Mouse (Mus musculus) fat pad, adult 2 months (tissue): Measurements from ENCODE around the gene Zfp512b.

Experiments
- DNase-seq: peaks from one replicate; pipeline ENCODE4 v3.0.0-alpha.2; 2011; ENCODE audit warnings: low read depth, low spot score; ENCODE audit errors: extremely low read depth

The Zfp512b gene

GRCm38 (mm10) chr2:181592231-181593041 lies at the start of gene Zfp512b:
Gene Zfp512b, minus strand, starts transcription at chr2:181592803.
- no peak for DNase-seq

DNA sequence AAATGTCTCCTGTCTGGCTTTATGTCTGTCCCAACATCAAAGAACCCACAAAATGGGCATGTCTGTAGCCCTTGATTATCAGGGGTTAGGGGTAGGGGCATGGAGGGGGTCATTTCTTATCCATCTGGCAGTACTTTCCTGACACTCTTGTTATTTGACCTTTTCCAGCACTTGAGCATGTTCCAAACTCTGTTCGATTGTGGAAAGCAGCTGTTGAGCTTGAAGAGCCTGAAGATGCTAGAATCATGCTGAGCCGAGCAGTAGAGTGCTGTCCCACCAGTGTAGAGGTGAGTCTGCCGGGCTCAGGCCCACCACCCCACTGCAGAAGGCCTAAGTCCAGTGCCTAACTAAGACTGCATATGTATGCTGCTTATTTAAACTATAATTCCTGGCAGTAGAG lies 43.3 kb upstream of the Zfp512b start:
- DNase-seq, result no peak

- DNase-seq, result no peak
Measured at GRCm38 (mm10) chr2:181632624-181633023, 40.0 kb upstream of the Zfp512b start.

GRCm38 (mm10) chr2:181628471-181628870 lies 35.9 kb upstream of the Zfp512b start:
- DNase-seq, result no peak

DNA sequence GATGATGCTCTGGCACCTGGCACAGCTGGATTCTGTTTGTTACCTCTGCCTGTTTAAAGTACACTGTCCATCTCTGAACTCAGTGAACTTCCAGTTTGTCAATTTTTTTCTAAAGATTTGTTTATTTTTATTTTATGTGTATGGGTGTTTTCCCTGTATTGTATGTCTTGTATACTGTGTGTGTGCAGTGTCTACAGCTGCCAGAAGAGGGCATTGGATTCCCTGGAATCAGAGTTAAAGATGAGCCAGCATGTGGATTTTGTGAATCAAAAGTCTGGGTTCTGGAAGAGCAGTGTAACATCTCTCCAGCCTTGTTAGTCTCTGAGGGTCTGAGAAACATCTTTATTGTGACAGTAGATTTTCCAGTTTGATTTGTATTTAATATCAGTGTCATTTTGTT lies 30.8 kb upstream of the Zfp512b start:
- DNase-seq, result no peak

DNA sequence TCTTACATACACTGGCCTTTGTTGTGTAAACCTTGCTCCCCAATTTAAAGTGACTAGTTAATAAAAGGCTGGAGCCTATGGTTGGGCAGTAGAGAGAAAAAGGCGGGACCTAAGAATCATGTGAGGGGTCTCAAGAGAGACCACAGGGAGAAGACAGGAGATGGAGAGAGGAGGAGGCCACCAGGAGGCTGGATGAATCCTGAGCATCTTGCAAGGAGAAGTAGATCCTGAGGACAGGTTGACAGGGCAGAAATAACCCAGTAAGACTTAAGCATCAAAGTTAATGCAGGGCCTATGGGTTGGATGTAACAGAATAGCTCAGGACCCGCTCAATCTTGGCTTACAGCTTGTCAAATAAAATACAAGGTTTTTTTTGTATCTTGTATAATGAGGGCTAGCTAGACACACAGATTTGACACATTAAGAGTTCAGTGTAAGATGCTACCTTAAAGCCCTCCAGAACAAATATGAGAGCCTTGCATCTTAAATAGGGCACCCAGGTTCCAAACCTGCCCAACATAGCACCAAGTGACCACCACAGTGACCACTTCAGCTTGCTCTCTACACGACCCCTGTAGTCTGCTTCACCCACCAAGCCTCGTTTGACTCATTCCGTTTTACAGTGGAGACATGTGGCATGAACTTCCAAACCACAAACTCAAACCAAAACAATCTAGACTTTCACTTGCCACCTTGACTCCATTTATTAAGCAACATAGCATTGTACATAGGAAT lies 26.3 kb upstream of the Zfp512b start:
- no peak for DNase-seq

- DNase-seq, result no peak
Measured at GRCm38 (mm10) chr2:181602367-181602766, 9.8 kb upstream of the Zfp512b start.

- DNase-seq, result no peak
Measured at GRCm38 (mm10) chr2:181601751-181602145, 9.1 kb upstream of the Zfp512b start.

DNA sequence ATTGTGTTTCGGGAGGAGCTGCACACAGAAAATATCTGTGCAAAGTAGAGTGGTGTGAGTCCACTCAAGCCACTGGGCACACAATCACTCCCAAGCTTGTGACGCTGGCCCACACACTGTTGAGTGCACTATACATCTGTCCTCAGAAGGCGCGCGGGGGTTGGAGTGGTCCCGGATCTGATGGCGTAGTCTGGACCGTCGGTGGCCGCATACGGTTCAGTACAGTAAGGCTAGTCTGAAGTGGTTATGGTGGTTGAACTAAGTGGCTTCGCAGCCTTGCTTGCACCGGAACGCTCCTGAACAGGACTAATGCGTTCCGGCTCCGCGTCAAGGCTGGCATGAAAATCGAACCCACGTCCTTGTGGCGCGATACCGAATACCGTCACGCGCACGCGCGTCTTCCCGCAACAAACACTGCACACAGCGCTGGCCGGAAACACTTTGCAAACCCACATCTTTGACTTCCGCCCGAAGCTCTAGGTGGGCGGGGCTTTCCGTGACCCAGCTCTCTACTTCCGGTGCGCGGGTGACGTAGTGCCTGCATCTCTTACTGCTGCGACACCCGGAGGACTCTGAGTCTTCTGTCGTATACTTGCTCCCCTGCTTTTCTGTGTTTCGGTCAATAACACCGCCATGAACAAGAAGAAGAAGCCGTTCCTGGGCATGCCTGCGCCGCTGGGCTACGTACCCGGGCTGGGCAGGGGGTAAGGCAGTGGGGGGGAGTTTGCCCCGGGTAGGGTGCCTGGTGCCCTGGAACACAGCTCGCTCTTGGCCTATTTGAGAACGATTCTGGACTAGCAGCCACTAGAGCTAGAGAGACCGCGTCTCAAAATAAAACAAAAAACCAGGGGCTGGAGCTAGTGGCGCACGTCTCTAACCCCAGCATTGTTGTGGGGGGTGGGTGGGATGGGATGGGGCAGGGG lies 8.5 kb upstream of the Zfp512b start:
- DNase-seq, result no peak

DNA sequence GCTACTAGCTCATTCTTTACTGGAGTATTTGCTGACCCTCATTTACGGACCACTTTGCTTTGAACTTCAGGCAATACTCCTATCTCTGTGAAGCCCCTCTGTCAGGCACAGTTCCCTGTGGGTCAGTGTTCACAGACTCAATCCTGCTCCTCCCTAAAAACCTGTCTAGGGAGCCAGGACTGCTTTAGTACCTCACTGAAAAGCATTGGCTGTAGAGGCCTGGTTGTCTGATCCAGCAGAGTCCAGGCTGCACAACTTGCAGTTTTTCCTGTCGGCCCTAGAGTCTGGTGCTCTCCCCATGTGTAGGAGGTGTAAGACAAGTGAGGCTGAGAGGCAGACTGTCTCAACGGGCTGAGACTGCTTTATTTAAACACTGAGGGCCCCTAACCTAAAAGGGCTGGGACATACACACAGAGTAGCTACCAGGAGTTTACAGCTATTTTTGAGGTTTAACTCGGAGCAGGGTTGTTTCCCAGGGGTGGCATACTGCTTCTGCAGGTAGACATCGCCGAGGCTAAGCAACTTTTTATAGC lies 7.7 kb upstream of the Zfp512b start:
- DNase-seq, result no peak

GRCm38 (mm10) chr2:181598454-181599351 lies 6.1 kb upstream of the Zfp512b start, which contains the start of gene Samd10:
Gene Samd10, minus strand, starts transcription at chr2:181599212.
- no peak for DNase-seq

- no peak for DNase-seq
Measured at GRCm38 (mm10) chr2:181597378-181598061, 4.9 kb upstream of the Zfp512b start.

DNA sequence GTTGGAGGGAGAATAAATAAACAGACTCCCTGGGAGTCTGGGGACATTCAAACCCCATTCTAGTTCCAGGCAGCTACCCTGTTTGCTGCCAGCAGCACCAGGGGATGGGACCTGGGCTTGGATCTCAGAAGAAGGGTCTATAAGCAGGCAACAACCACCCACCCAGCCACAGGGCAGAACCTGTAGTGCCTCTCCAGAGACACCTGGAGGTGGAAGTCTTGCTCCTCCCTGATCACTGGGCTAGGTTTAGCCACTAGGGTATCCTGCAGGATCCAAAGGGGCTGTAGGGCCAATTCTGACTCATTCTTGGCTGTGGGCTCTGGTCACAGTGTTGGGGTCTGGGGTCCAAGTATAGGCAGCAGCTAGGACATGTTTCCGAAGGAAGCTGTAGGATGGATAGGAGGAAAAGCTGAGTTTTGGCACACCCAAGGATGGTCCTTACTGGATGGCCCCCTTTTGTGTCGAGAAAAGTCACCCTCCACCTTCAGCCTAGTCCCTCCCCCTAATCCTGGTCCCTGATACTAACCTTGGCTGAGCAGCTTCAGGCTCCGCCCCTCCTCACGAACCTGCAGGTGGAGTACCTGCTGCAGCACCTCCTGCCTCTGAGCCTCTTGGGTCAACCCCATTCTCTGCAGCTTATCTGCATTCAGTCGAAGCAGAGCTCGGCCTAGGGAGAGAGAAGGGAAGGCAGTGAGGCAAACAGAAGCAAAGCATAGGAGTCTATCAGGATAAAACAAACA lies 3.8 kb upstream of the Zfp512b start:
- no peak for DNase-seq

DNA sequence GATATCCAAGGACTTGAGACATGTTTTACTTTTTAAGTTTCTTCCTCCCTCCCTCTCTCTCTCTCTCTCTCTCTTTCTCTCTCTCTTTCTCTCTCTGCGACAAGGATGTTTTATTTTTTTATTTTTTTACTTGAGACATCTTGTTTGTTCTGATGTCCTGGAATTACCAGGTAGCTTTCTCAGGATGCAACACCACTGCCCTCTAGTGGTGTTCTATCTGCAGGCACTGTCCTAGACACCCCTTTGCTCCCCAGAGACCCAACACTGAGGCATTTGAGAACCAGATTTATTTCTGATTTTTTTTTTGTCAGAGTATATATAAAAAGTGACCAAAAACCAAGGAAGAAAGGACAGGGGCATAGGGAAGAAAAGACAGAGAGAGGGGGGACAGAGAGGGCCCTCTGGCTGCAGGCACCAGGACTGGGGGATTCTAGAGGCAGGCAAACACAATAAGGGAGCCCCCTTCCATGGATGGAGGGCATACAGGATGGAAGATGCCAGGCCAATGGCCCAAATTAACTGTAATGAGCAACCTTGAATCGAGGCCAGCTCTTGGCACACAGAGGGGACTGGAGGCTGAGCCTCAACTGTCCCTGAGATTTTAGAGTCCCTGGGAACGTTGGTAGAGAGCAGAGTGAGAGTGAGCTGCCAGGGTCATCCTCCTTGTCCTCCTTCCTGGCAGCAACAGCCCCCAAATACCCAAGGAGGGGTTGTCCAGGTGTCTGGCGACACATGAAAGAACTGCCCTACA lies 2.5 kb upstream of the Zfp512b start:
- DNase-seq, result no peak

- DNase-seq, result no peak
Measured at GRCm38 (mm10) chr2:181593937-181594336, 1.3 kb upstream of the Zfp512b start.

DNA sequence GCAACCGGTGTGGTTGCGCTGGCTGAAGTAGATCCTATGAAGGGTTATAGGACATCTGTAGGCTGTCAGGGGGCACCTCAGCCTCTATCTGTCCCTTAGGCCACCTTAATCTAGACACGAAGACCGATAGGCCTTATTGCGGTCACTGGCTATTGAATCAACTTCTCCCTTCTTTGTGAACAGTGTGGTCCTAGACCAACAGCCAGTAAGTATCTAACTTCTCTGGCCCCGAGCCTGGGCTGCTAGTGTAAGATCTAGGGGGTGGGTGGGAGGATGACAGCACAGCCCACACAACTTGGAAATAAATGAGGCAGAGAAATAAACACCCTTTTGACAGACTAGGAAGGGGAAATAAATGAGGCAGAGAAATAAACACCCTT lies 429 bp upstream of the Zfp512b start:
- DNase-seq, result no peak

GRCm38 (mm10) chr2:181591528-181592085 lies 996 bp downstream of the Zfp512b start, which contains the start of gene Prpf6:
Gene Prpf6, plus strand, starts transcription at chr2:181591868.
- no peak for DNase-seq

DNA sequence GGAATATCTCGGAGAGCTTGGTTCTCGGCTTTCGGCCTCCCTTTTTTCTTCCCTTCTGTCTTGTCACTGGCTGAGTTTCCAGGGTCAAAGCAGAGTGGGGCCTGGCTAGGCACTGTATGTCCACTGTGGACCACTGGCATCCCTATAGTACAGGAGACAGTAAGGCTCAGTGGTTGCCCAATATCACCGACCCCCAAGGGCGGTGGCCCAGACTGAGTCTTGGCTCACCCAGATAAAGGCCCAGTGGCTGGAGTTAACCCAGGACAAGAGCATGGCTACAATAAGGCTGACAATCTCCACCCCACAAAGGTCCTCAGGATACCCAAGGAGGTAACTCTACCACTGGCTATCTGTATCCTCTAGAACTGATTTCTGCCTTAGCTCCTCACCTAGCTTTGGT lies 2.1 kb downstream of the Zfp512b start:
- DNase-seq, result no peak
